Mouse (Mus musculus) thymus, postnatal 14 days (tissue): ENCODE data around the gene Stat4.
"Not testable (repeated sequence)": the region's sequence is repeated elsewhere in the genome, so short reads cannot be mapped to it uniquely, and the experiment has no call there.

ENCODE experiments used
- DNase-seq: peaks from one replicate; pipeline ENCODE4 v3.0.0; 2021

Gene Stat4

GRCm38 (mm10) chr1:52034816-52035752 lies 48.1 kb downstream of the Stat4 start:
- no peak for DNase-seq

- DNase-seq: no peak
Measured at GRCm38 (mm10) chr1:52039151-52039550, 52.2 kb downstream of the Stat4 start.

- DNase-seq: no peak
Measured at GRCm38 (mm10) chr1:52039626-52040025, 52.7 kb downstream of the Stat4 start.

GRCm38 (mm10) chr1:52040366-52041061 lies 53.6 kb downstream of the Stat4 start:
- no peak for DNase-seq

- no peak for DNase-seq
Measured at GRCm38 (mm10) chr1:52043191-52043590, 56.2 kb downstream of the Stat4 start.

GRCm38 (mm10) chr1:52046891-52047290 lies 59.9 kb downstream of the Stat4 start:
- DNase-seq: not testable (repeated sequence)

GRCm38 (mm10) chr1:52048711-52049110 lies 61.8 kb downstream of the Stat4 start:
- no peak for DNase-seq

- no peak for DNase-seq
Measured at GRCm38 (mm10) chr1:52049827-52050226, 62.9 kb downstream of the Stat4 start.

- DNase-seq: no peak
Measured at GRCm38 (mm10) chr1:52051542-52051941, 64.6 kb downstream of the Stat4 start.

- DNase-seq: no peak
Measured at GRCm38 (mm10) chr1:52052910-52053309, 66.0 kb downstream of the Stat4 start.

GRCm38 (mm10) chr1:52055947-52056346 lies 69.0 kb downstream of the Stat4 start:
- DNase-seq: no peak

GRCm38 (mm10) chr1:52057153-52057552 lies 70.2 kb downstream of the Stat4 start:
- DNase-seq: no peak

- DNase-seq: no peak
Measured at GRCm38 (mm10) chr1:52066276-52066675, 79.3 kb downstream of the Stat4 start.

- no peak for DNase-seq
Measured at GRCm38 (mm10) chr1:52066694-52067093, 79.7 kb downstream of the Stat4 start.

- peak; percentile 18 for DNase-seq
Measured at GRCm38 (mm10) chr1:52079724-52080367, 92.9 kb downstream of the Stat4 start.

GRCm38 (mm10) chr1:52080375-52080774 lies 93.4 kb downstream of the Stat4 start:
- DNase-seq: no peak

GRCm38 (mm10) chr1:52086236-52086635 lies 99.3 kb downstream of the Stat4 start:
- no peak for DNase-seq

- DNase-seq: no peak
Measured at GRCm38 (mm10) chr1:52087128-52087527, 100.2 kb downstream of the Stat4 start.

GRCm38 (mm10) chr1:52088634-52089033 lies 101.7 kb downstream of the Stat4 start:
- DNase-seq: no peak

GRCm38 (mm10) chr1:52098618-52099232 lies 111.8 kb downstream of the Stat4 start:
- DNase-seq: peak; percentile 60

GRCm38 (mm10) chr1:52100496-52100895 lies 113.5 kb downstream of the Stat4 start:
- DNase-seq: peak; percentile 69

GRCm38 (mm10) chr1:52102795-52103194 lies 115.8 kb downstream of the Stat4 start:
- DNase-seq: no peak

- DNase-seq: no peak
Measured at GRCm38 (mm10) chr1:52107206-52107605, 120.3 kb downstream of the Stat4 start.
